ENCODE assay signal across 10 mouse cellular contexts in the genomic region with DNA sequence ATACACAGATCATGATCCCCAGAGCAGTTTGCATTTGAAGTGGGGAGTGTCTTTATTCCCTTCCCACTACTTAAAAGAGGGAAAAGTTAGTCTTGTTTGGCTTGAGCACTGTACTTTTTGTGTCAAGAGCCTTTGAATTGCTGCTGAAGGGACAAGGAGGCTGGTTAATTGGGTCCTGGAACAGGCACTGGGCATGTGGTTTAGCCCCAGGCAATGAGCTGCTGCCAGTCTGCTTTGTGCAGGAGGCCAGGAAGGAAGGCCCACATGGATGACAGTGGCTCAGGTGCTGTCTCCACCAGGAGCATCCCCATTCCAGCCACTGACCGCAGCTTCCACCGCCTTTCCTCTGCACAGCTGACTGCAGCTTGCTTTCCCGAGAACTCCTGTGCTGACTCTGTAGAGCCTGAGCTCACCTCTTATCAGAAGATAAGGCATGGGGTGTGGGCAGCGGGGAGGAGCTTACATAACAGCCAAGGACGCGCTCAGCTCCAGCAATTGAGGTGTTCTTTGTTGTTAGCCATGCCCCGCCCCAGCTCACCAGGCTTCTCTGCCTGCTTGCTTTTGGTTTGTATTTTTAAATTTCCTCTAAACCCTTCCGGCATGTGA. TPM values are rescaled to one million over a fixed set of nuclear protein-coding genes. Genes with fewer than 3 reads are reported as not detected.
DNase-seq lines count a peak whose midpoint lies in the region; ATAC-seq and TF ChIP-seq lines count a peak whose summit lies in the region.
"Had no signal": no experiment of that assay in that cellular context is flagged by ENCODE, and none has a peak within 500 bp of the region (broad histone marks: within the 10 kb centered on the region; RNA-seq: fewer than 3 reads in every experiment).

No protein-coding gene starts in this region.

- WGBS in forebrain, embryonic 16.5 days = 34% methylated on average over 8 of the region's 8 CpGs
- 25% methylated on average over 8 of the region's 8 CpGs for WGBS in large intestine, adult 2 months
- WGBS in olfactory bulb, adult 2 months = 43% methylated on average over 8 of the region's 8 CpGs

- H3K4me1 ChIP-seq in forebrain, embryonic 16.5 days (replicated peaks; ENCODE audit: control insufficient read depth, insufficient read depth, low read length) = peaks cover 10% of the 10 kb centered on the region
- H3K4me1 ChIP-seq in olfactory bulb, adult 2 months (ENCODE audit: control insufficient read depth, insufficient read depth, low read length) = peaks cover 16% of the 10 kb centered on the region

- TF ChIP-seq CTCF in olfactory bulb, adult 2 months (IDR thresholded peaks at IDR 0.05; ENCODE audit: insufficient read depth, low read depth, low read length) = no peak

- no peak for ATAC-seq in forebrain, embryonic 16.5 days

- peak overlapping the region; percentile 56; the same call in 1 of the 2 replicates for H3K27ac ChIP-seq in forebrain, embryonic 16.5 days (ENCODE audit: low read length)
- H3K27ac ChIP-seq in olfactory bulb, adult 2 months (ENCODE audit: insufficient read depth, low read depth, low read length) = peak overlapping the region; percentile 64
- H3K27ac ChIP-seq: kidney, postnatal 0 days; neural tube, embryonic 12.5 days had no signal

- DNase-seq in left cerebral cortex, postnatal 4 days = peak; percentile 44
- DNase-seq in left cerebral cortex, postnatal 10 days (ENCODE audit: extremely low spot score in 1 of 2, low spot score in 2 of 2) = no peak
- peak; percentile 16 for DNase-seq in c-Kit-negative CD71-positive TER-119-positive erythroid progenitor cells, embryonic 14.5 days (ENCODE audit: low read depth, low spot score)
- DNase-seq in large intestine, adult 2 months (ENCODE audit: low read depth, low spot score) = peak; percentile 75
- DNase-seq in layer of hippocampus, adult 9-11 months = no peak
- DNase-seq in gastrocnemius, postnatal 4 days (ENCODE audit: low spot score in 2 of 2) = no peak

- no peak for TF ChIP-seq POLR2A in olfactory bulb, adult 2 months (IDR thresholded peaks at IDR 0.05; ENCODE audit: insufficient read depth, low read depth, low read length)

- no peak overlapping the region for H3K4me2 ChIP-seq in forebrain, embryonic 16.5 days (ENCODE audit: low read length)
- H3K4me2 ChIP-seq: neural tube, embryonic 12.5 days had no signal

- no peak overlapping the region for H3K4me3 ChIP-seq in forebrain, embryonic 16.5 days (replicated peaks; ENCODE audit: low read length)
- H3K4me3 ChIP-seq in olfactory bulb, adult 2 months (ENCODE audit: insufficient read depth, low read depth, low read length) = no peak overlapping the region
- H3K4me3 ChIP-seq: neural tube, embryonic 12.5 days had no signal

- no peaks in the 10 kb centered on the region for H3K9me3 ChIP-seq in forebrain, embryonic 16.5 days (ENCODE audit: control insufficient read depth, low read length)
- H3K9me3 ChIP-seq: neural tube, embryonic 12.5 days had no signal

- H3K9ac ChIP-seq in forebrain, embryonic 16.5 days (replicated peaks; ENCODE audit: low read depth, low read length) = no peak overlapping the region

- intact Hi-C loops in left cerebral cortex, postnatal 4 days (cut with DNase I) = no loop called here
- intact Hi-C loops in left cerebral cortex, postnatal 10 days (cut with DNase I) = no loop called here

- no peaks in the 10 kb centered on the region for H3K27me3 ChIP-seq in forebrain, embryonic 16.5 days (replicated peaks; ENCODE audit: control insufficient read depth, insufficient read depth, low read length)
- H3K27me3 ChIP-seq: neural tube, embryonic 12.5 days had no signal

- no peaks in the 10 kb centered on the region for H3K36me3 ChIP-seq in forebrain, embryonic 16.5 days (ENCODE audit: control insufficient read depth, insufficient read depth)

RNA-seq across cellular contexts. Expression of gene AU040320, which starts 50.0 kb away (rescaled TPM):
- 10 to 100 TPM; 49.2 to 49.4 TPM for total RNA-seq in left cerebral cortex, postnatal 4 days (2021)
- total RNA-seq in left cerebral cortex, postnatal 10 days (2021) = 10 to 100 TPM; 54.6 to 57.3 TPM
- 32.8 and 35.0 TPM in 2 replicates for polyA plus RNA-seq in forebrain, embryonic 16.5 days (2015; fragmentation: Nextera tagmentation; extraction: Ambion mirVana)
- polyA plus RNA-seq in large intestine, adult 2 months (2012; rRNA removed) = 72.5 and 135 TPM in 2 replicates
- not detected in 2 replicates for polyA plus RNA-seq in olfactory bulb, adult 2 months (2012; ENCODE audit: insufficient read depth, insufficient read length, low replicate concordance, missing spikeins)
- 10 to 100 TPM; 28.6 to 30.6 TPM for total RNA-seq in gastrocnemius, postnatal 4 days (2021)

RNA-seq across cellular contexts. Expression of gene Ncdn, which starts 50.1 kb away (rescaled TPM):
- total RNA-seq in left cerebral cortex, postnatal 4 days (2021) = 100 to 1,000 TPM; 291 to 313 TPM
- total RNA-seq in left cerebral cortex, postnatal 10 days (2021) = 100 to 1,000 TPM; 694 to 719 TPM
- 120 and 129 TPM in 2 replicates for polyA plus RNA-seq in forebrain, embryonic 16.5 days (2015; fragmentation: Nextera tagmentation; extraction: Ambion mirVana)
- polyA plus RNA-seq in large intestine, adult 2 months (2012; rRNA removed) = 26.4 and 26.9 TPM in 2 replicates
- 194 and 284 TPM in 2 replicates for polyA plus RNA-seq in olfactory bulb, adult 2 months (2012; ENCODE audit: insufficient read depth, insufficient read length, low replicate concordance, missing spikeins)
- 10 to 100 TPM; 18.8 to 19.4 TPM for total RNA-seq in gastrocnemius, postnatal 4 days (2021)

Comparison
In these comparisons a context has a peak if more than half of its experiments do, and no peak if none do; other contexts are left out.
1. DNase-seq: peak in left cerebral cortex, postnatal 4 days (single experiment), c-Kit-negative CD71-positive TER-119-positive erythroid progenitor cells, embryonic 14.5 days (single experiment) and large intestine, adult 2 months (single experiment); none in left cerebral cortex, postnatal 10 days (0 of 2), layer of hippocampus, adult 9-11 months (single experiment) and gastrocnemius, postnatal 4 days (0 of 2).
2. RNA of gene Ncdn, which starts 50.1 kb away (total RNA-seq): 694 to 719 TPM in left cerebral cortex, postnatal 10 days and 291 to 313 TPM in left cerebral cortex, postnatal 4 days; 18.8 to 19.4 TPM in gastrocnemius, postnatal 4 days; every median in the first group is over 10 times any median in the second.